Mouse (Mus musculus) MEL (cell line): ENCODE measurements at regions not wholly inside any gene's neighbourhood (a gene's known extent, or its start where the extent isn't known, plus 50 kb on each side); places are given as distances from the start of the nearest gene placed in this dataset.
"Not testable (repeated sequence)": the region's sequence is repeated elsewhere in the genome, so short reads cannot be mapped to it uniquely, and the experiment has no call there.

Experiments
- DNase-seq: peaks from one replicate; pipeline ENCODE4 v3.0.0; 2011; ENCODE audit warnings: low read depth, low spot score
- H3K27ac ChIP-seq: 2 replicates; pipeline ENCODE4 v1.5.1; 2012; ENCODE audit warnings: low read depth, mild to moderate bottlenecking, control low read depth, low read length, moderate library complexity; ENCODE audit not compliant: control insufficient read depth
- H3K27me3 ChIP-seq, 2 experiments: fragments of 150-350 bp in 1 of 2; sonication (generic) in 1 of 2; 2 replicates each; pipeline ENCODE4 v1.6.1; 2012; ENCODE audit warnings: low read length in 2 of 2, mild to moderate bottlenecking in 2 of 2, improper control_type of control experiment in 1 of 2, moderate library complexity in 1 of 2; ENCODE audit not compliant: insufficient read depth in 2 of 2, control insufficient read depth in 1 of 2
- H3K36me3 ChIP-seq, 2 experiments: 2 replicates each; pipeline ENCODE4 v1.6.1; 2012 to 2014; ENCODE audit warnings: low read length in 2 of 2, improper control_type of control experiment in 1 of 2, inconsistent platforms in 1 of 2, mild to moderate bottlenecking in 1 of 2; ENCODE audit not compliant: insufficient read depth in 2 of 2, control insufficient read depth in 1 of 2
- H3K4me1 ChIP-seq, 2 experiments: fragments of 150-350 bp in 1 of 2; sonication (generic) in 1 of 2; 2 replicates each; pipeline ENCODE4 v1.6.1; 2012; ENCODE audit warnings: low read length in 2 of 2, improper control_type of control experiment in 1 of 2, mild to moderate bottlenecking in 1 of 2; ENCODE audit not compliant: insufficient read depth in 2 of 2, control insufficient read depth in 1 of 2
- H3K4me3 ChIP-seq, 2 experiments: fragments of 150-350 bp in 1 of 2; sonication (generic) in 1 of 2; 2 replicates each; pipeline ENCODE4 v1.5.1; 2012; ENCODE audit warnings: low read depth in 2 of 2, low read length in 2 of 2, mild to moderate bottlenecking in 2 of 2, moderate library complexity in 2 of 2, control low read depth in 1 of 2, improper control_type of control experiment in 1 of 2; ENCODE audit not compliant: control insufficient read depth in 1 of 2, insufficient read depth in 1 of 2
- H3K79me2 ChIP-seq: 2 replicates; pipeline ENCODE4 v1.6.1; 2012; ENCODE audit warnings: mild to moderate bottlenecking, low read length, moderate library complexity; ENCODE audit not compliant: control insufficient read depth, poor library complexity, insufficient read depth
- H3K9ac ChIP-seq: 2 replicates; pipeline ENCODE4 v1.6.1; 2012; ENCODE audit warnings: low read depth, mild to moderate bottlenecking, control low read depth, low read length, moderate library complexity; ENCODE audit not compliant: control insufficient read depth, poor library complexity, severe bottlenecking
- H3K9me3 ChIP-seq: fragments of 150-350 bp; sonication (generic); replicated peaks from 2 replicates; pipeline ENCODE4 v1.6.1; 2012; ENCODE audit warnings: mild to moderate bottlenecking, low read length, improper control_type of control experiment, moderate library complexity; ENCODE audit not compliant: insufficient read depth
- BHLHE40 ChIP-seq: IDR thresholded peaks from 2 replicates; pipeline ENCODE4 v1.6.1; 2012; ENCODE audit warnings: low read depth, mild to moderate bottlenecking, inconsistent platforms, low read length, improper control_type of control experiment, borderline replicate concordance
- CHD1 ChIP-seq: IDR thresholded peaks from 2 replicates; pipeline ENCODE4 v1.6.1; 2012; ENCODE audit warnings: low read depth, mild to moderate bottlenecking, inconsistent platforms, low read length, improper control_type of control experiment
- CTCF ChIP-seq, 3 experiments: IDR thresholded peaks in 2 of 3; conservative IDR thresholded peaks in 1 of 3; 2 replicates each; pipeline ENCODE4 v1.5.1; 2011 to 2012; ENCODE audit warnings: low read length in 3 of 3, low read depth in 2 of 3, mild to moderate bottlenecking in 2 of 3, improper control_type of control experiment in 1 of 3, inconsistent platforms in 1 of 3, mixed read lengths in 1 of 3, moderate library complexity in 1 of 3; ENCODE audit not compliant: control insufficient read depth in 1 of 3, insufficient read depth in 1 of 3, poor library complexity in 1 of 3, severe bottlenecking in 1 of 3
- EP300 ChIP-seq, 2 experiments: IDR thresholded peaks; 2 replicates each; pipeline ENCODE4 v1.6.1; 2011; ENCODE audit warnings: improper control_type of control experiment in 2 of 2, low read length in 2 of 2, low read depth in 1 of 2, mild to moderate bottlenecking in 1 of 2
- GABPA ChIP-seq: IDR thresholded peaks from 2 replicates; pipeline ENCODE4 v1.6.1; 2012; ENCODE audit warnings: low read depth, mild to moderate bottlenecking, inconsistent platforms, low read length, improper control_type of control experiment, moderate library complexity
- MAFK ChIP-seq: IDR thresholded peaks from 2 replicates; pipeline ENCODE4 v1.6.1; 2011; ENCODE audit warnings: low read depth, mild to moderate bottlenecking, low read length, improper control_type of control experiment, borderline replicate concordance
- MAX ChIP-seq: IDR thresholded peaks from 2 replicates; pipeline ENCODE4 v1.6.1; 2011; ENCODE audit warnings: low read length, improper control_type of control experiment
- MAZ ChIP-seq: IDR thresholded peaks from 2 replicates; pipeline ENCODE4 v1.6.1; 2012; ENCODE audit warnings: low read depth, mild to moderate bottlenecking, inconsistent platforms, low read length, improper control_type of control experiment
- MYB ChIP-seq: IDR thresholded peaks from 2 replicates; pipeline ENCODE4 v1.6.1; 2011; ENCODE audit warnings: mild to moderate bottlenecking, low read depth, low read length, improper control_type of control experiment
- POLR2AphosphoS2 ChIP-seq: IDR thresholded peaks from 2 replicates; pipeline ENCODE4 v1.6.1; 2011; ENCODE audit warnings: low read length, improper control_type of control experiment
- RAD21 ChIP-seq: IDR thresholded peaks from 2 replicates; pipeline ENCODE4 v1.6.1; 2011; ENCODE audit warnings: mild to moderate bottlenecking, low read depth, low read length, improper control_type of control experiment
- RCOR1 ChIP-seq: IDR thresholded peaks from 2 replicates; pipeline ENCODE4 v1.6.1; 2012; ENCODE audit warnings: low read depth, mild to moderate bottlenecking, inconsistent platforms, low read length, improper control_type of control experiment
- TAL1 ChIP-seq: IDR thresholded peaks from 2 replicates; pipeline ENCODE4 v1.6.1; 2012; ENCODE audit warnings: mild to moderate bottlenecking, inconsistent platforms, low read length, moderate library complexity, mixed read lengths
- TBP ChIP-seq: IDR thresholded peaks from 2 replicates; pipeline ENCODE4 v1.8.0; 2011; ENCODE audit warnings: low read depth, low read length, improper control_type of control experiment
- UBTF ChIP-seq: IDR thresholded peaks from 2 replicates; pipeline ENCODE4 v1.6.1; 2012; ENCODE audit warnings: low read depth, mild to moderate bottlenecking, inconsistent platforms, low read length, improper control_type of control experiment, moderate library complexity, borderline replicate concordance; ENCODE audit not compliant: insufficient read depth

DNA sequence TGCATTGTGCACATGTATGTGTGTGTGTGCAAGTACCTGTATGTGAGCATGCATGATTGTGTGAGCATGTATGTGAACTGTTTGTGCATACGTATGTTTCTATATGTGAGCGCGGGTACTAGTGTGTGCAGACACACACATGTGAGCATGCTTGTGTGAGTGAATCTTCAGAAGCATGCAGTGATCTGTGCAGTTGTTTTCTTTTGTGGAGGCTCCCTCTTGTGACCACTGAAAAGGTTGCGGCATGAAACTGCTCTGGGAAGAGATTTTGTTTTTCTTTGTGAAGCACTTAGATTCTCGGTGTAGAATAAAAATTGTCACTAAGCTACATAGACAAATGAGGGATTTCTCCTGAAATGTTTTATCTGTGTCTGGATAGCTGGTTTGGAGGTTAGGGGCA lies 189.2 kb upstream of the Rapgef5 start:
- H3K9me3 ChIP-seq, DNase-seq, H3K79me2 ChIP-seq, H3K4me3 ChIP-seq, H3K36me3 ChIP-seq, H3K27ac ChIP-seq, H3K27me3 ChIP-seq, H3K4me1 ChIP-seq, H3K9ac ChIP-seq: not testable (repeated sequence)

DNA sequence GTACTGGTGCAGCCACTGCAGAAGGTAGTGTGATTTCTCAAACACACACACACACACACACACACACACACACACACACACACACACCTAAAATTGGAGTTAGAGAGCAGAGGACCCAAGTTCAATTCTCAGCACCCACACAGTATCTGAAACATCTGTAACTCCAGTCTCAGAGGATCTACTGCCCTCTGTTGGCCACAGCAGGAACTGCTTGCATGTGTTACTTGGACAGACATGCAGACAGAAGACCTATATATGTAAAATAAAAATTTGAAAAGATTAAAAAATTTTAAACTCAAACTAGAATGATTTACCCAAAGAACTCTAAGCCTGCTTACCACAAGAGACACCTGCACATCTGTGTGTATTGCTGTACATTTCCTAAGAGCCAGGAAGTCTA lies 185.9 kb upstream of the Rapgef5 start:
- peak; percentile 33 for DNase-seq
- H3K9ac ChIP-seq, result no peak overlapping the region
- H3K4me3 ChIP-seq, result no peak overlapping the region
- no peaks in the 10 kb centered on the region for H3K27me3 ChIP-seq
- no peaks in the 10 kb centered on the region for H3K4me1 ChIP-seq
- H3K79me2 ChIP-seq, result no peaks in the 10 kb centered on the region
- no peaks in the 10 kb centered on the region for H3K9me3 ChIP-seq
- H3K36me3 ChIP-seq, result no peaks in the 10 kb centered on the region
- H3K27ac ChIP-seq, result no peak overlapping the region
- peak; percentile 31 for TF ChIP-seq RAD21
- TF ChIP-seq MAX, result no peak
- TF ChIP-seq CTCF (IDR thresholded peaks at IDR 0.05 in 2 of 3, conservative IDR thresholded peaks at IDR 0.05 in 1 of 3; ENCODE audit: control insufficient read depth in 1 of 3, insufficient read depth in 1 of 3, low read depth in 2 of 3, low read length in 3 of 3, poor library complexity in 1 of 3, severe bottlenecking in 1 of 3), result peak; percentile 40 to 57 (median 41)

DNA sequence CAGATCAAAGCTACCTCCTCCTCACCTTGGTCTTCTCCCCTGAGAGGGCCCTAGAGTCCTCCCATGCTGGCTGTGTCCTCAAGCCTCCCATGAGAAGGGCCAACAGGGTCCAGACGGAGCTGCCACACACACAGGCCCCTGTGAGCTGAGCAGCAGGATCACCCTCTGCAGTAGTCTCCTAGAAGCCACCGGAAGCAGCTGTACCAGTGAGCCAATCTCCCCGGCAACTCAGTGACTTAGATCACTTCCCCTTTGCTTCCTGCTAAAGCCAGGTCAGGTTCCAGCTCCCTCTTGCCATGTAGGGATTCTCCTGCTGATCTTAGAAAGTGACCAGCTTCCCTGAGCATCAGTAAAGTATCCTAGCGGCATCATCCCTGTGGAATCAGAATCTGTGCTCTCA lies 179.4 kb upstream of the Rapgef5 start:
- Histone ChIP-seq H3K27me3 (no peaks in the 10 kb centered on the region), H3K9me3 (no peaks in the 10 kb centered on the region), H3K79me2 (no peaks in the 10 kb centered on the region), H3K4me3 (no peak overlapping the region), H3K9ac (no peak overlapping the region), H3K36me3 (no peaks in the 10 kb centered on the region), H3K27ac (no peak overlapping the region), H3K4me1 (no peaks in the 10 kb centered on the region)
- DNase-seq, result no peak
- TF ChIP-seq EP300 (IDR thresholded peaks at IDR 0.05; ENCODE audit: low read depth in 1 of 2, low read length in 2 of 2), result no peak
- no peak for TF ChIP-seq UBTF
- TF ChIP-seq TAL1, result no peak
- TF ChIP-seq MAX, result no peak
- no peak for TF ChIP-seq RCOR1
- TF ChIP-seq POLR2AphosphoS2, result no peak
- no peak for TF ChIP-seq MAFK
- TF ChIP-seq TBP, result no peak
- TF ChIP-seq BHLHE40, result no peak
- no peak for TF ChIP-seq MYB
- no peak for TF ChIP-seq GABPA
- TF ChIP-seq CHD1, result no peak
- no peak for TF ChIP-seq MAZ
